Mouse (Mus musculus) stomach, postnatal 0 days (tissue): ENCODE measurements at regions not wholly inside any gene's neighbourhood (a gene's known extent, or its start where the extent isn't known, plus 50 kb on each side); places are given as distances from the start of the nearest gene placed in this dataset.
A peak's percentile ranks its signal among the peaks of the same experiment; 100 is the strongest.

Experiments used
- ATAC-seq: fragments of 200-750 bp; cut with Nextera tagmentation; 2 replicates; pipeline ENCODE4 v1.8.0; 2017; ENCODE audit not compliant: low FRiP score, low TSS enrichment
- DNase-seq: peaks from one replicate; pipeline ENCODE4 v3.0.0-alpha.2; 2016; ENCODE audit warnings: low spot score
- H3K27ac ChIP-seq: fragments of 300-500 bp; sonication (generic); replicated peaks from 2 replicates; pipeline ENCODE4 v1.5.1; 2014; ENCODE audit warnings: mild to moderate bottlenecking, control low read depth
- H3K27me3 ChIP-seq: fragments of 300-500 bp; sonication (generic); 2 replicates; pipeline ENCODE4 v1.6.1; 2014; ENCODE audit warnings: low read length; ENCODE audit not compliant: control insufficient read depth, insufficient read depth
- H3K36me3 ChIP-seq: fragments of 300-500 bp; sonication (generic); 2 replicates; pipeline ENCODE4 v1.6.1; 2014; ENCODE audit warnings: low read length, mixed read lengths; ENCODE audit not compliant: control insufficient read depth, insufficient read depth
- H3K4me1 ChIP-seq: fragments of 300-500 bp; sonication (generic); replicated peaks from 2 replicates; pipeline ENCODE4 v1.6.1; 2014; ENCODE audit warnings: antibody characterized with exemption; ENCODE audit not compliant: control insufficient read depth, insufficient read depth
- H3K4me2 ChIP-seq: fragments of 300-500 bp; sonication (generic); replicated peaks from 2 replicates; pipeline ENCODE4 v1.6.1; 2014; ENCODE audit warnings: low read depth, mild to moderate bottlenecking, control low read depth, moderate library complexity
- H3K4me3 ChIP-seq: fragments of 300-500 bp; sonication (generic); 2 replicates; pipeline ENCODE4 v1.5.1; 2014; ENCODE audit warnings: low read depth, low read length, control low read depth
- H3K9ac ChIP-seq: fragments of 300-500 bp; sonication (generic); 2 replicates; pipeline ENCODE4 v1.6.1; 2014; ENCODE audit warnings: mild to moderate bottlenecking, low read length, control low read depth, mixed read lengths
- H3K9me3 ChIP-seq: fragments of 300-500 bp; sonication (generic); 2 replicates; pipeline ENCODE4 v1.6.1; 2016; ENCODE audit warnings: low read length; ENCODE audit not compliant: control insufficient read depth
- CTCF ChIP-seq: IDR thresholded peaks from 2 replicates; pipeline ENCODE4 v1.5.1; 2016; ENCODE audit warnings: antibody characterized with exemption, low read depth, mild to moderate bottlenecking, moderate library complexity
- EP300 ChIP-seq: optimal IDR thresholded peaks from 2 replicates; pipeline ENCODE3; 2016; ENCODE audit warnings: antibody characterized with exemption
- WGBS: fragments of 180-500 bp; shearing (Covaris S2); extraction: QIAGEN DNeasy Blood & Tissue Kit; methylation state at CpG from one replicate; pipeline ENCODE4 v1.1.7; 2014; 5-methylcytosine and 5-hydroxymethylcytosine counted together

- DNase-seq (no peak), ATAC-seq (no peak)
- H3K27ac ChIP-seq: no peak overlapping the region
- TF ChIP-seq CTCF (no peak), EP300 (no peak)
- H3K9me3 ChIP-seq: no peaks in the 10 kb centered on the region
- 100% methylated on average over 1 of the region's 1 CpGs for WGBS
- no peak overlapping the region for H3K4me2 ChIP-seq
- no peaks in the 10 kb centered on the region for H3K27me3 ChIP-seq
- H3K9ac ChIP-seq: no peak overlapping the region
- H3K36me3 ChIP-seq: no peaks in the 10 kb centered on the region
- no peaks in the 10 kb centered on the region for H3K4me1 ChIP-seq
- no peak overlapping the region for H3K4me3 ChIP-seq
Observed at GRCm38 (mm10) chr10:120726369-120726768, 172.5 kb downstream of the Msrb3 start.

DNA sequence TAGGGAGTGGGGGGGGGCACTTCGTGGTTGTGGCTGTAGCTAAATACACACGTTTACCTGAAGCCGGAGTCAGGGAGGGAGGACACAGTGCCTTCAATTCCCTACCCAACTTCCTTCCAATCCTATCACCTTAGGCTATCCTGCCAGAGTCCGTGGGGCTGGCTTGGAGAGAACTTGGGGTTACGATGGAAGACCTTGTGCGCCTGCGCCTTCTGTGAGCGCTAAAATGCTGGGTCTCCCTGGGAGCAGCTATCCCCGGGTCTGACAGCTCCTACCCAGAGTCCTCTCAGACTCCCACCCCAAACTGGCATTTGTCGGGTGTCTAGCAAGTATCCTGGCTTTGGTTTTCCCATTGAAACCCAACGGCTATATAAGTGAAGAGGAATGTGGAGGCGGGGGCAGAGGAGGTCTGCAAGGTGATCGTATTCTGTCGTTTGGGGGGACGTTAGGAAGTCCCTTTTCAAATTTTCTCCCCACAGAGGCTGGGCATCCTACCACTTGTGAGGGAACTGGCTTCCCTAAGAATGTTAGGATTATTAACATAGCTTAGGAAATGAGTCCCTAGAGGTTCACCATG lies 176.9 kb downstream of the Msrb3 start:
- H3K4me3 ChIP-seq: no peak overlapping the region
- 31% methylated on average over 15 of the region's 15 CpGs for WGBS
- H3K9me3 ChIP-seq: no peaks in the 10 kb centered on the region
- no peak overlapping the region for H3K9ac ChIP-seq
- no peak for TF ChIP-seq CTCF
- no peak for TF ChIP-seq EP300
- H3K4me2 ChIP-seq: no peak overlapping the region; the same call in 1 of the 2 replicates
- no peak overlapping the region for H3K27ac ChIP-seq
- DNase-seq (no peak), ATAC-seq (no peak)
- H3K4me1 ChIP-seq: peaks cover 6% of the 10 kb centered on the region; the same call in 1 of the 2 replicates
- no peaks in the 10 kb centered on the region for H3K27me3 ChIP-seq
- H3K36me3 ChIP-seq: no peaks in the 10 kb centered on the region

GRCm38 (mm10) chr10:120720981-120721380 lies 177.9 kb downstream of the Msrb3 start:
- H3K36me3 ChIP-seq: no peaks in the 10 kb centered on the region
- H3K27me3 ChIP-seq: no peaks in the 10 kb centered on the region
- H3K4me3 ChIP-seq: no peak overlapping the region
- 45% methylated on average over 3 of the region's 3 CpGs for WGBS
- DNase-seq: no peak
- H3K4me1 ChIP-seq: peaks cover 6% of the 10 kb centered on the region; the same call in 1 of the 2 replicates
- no peak for ATAC-seq
- no peak for TF ChIP-seq EP300
- TF ChIP-seq CTCF: no peak
- no peak overlapping the region for H3K9ac ChIP-seq
- no peak overlapping the region for H3K4me2 ChIP-seq
- no peak overlapping the region for H3K27ac ChIP-seq
- no peaks in the 10 kb centered on the region for H3K9me3 ChIP-seq

DNA sequence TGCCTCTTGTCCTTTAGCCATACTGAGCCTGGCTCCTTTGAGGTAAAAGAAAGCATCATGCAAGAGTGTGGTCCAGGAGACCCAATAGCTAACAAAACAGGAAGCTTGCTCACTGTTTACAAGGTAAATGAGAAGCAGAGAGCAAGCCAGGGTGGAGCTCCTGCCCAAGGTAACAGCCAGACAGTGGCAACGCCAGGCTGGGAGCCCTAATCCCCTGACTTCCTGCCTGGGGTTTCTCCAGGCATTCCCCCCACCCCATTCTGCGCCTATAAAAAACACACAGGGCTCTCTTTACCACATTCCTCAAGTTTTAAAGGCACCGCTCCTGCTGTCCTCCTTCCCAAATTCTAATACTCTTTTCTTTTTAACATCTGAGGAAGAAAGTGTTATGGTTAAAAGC lies 178.8 kb downstream of the Msrb3 start:
- Histone ChIP-seq H3K9me3 (no peaks in the 10 kb centered on the region), H3K4me2 (no peak overlapping the region), H3K27me3 (no peaks in the 10 kb centered on the region), H3K36me3 (no peaks in the 10 kb centered on the region), H3K27ac (no peak overlapping the region), H3K9ac (no peak overlapping the region), H3K4me1 (peaks cover 6% of the 10 kb centered on the region; the same call in 1 of the 2 replicates), H3K4me3 (no peak overlapping the region)
- DNase-seq (no peak), ATAC-seq (no peak)
- no peak for TF ChIP-seq EP300
- 25% methylated on average over 3 of the region's 3 CpGs for WGBS

GRCm38 (mm10) chr10:120717159-120717567 lies 181.7 kb downstream of the Msrb3 start:
- Histone ChIP-seq H3K4me3 (no peak overlapping the region), H3K36me3 (no peaks in the 10 kb centered on the region), H3K27ac (peak overlapping the region; percentile 35; the same call in 1 of the 2 replicates), H3K4me1 (peaks cover 6% of the 10 kb centered on the region; the same call in 1 of the 2 replicates), H3K9me3 (no peaks in the 10 kb centered on the region), H3K27me3 (no peaks in the 10 kb centered on the region), H3K9ac (no peak overlapping the region), H3K4me2 (peak overlapping the region; percentile 34; the same call in 1 of the 2 replicates)
- TF ChIP-seq CTCF: no peak
- peak; percentile 87 for TF ChIP-seq EP300
- DNase-seq (peak; percentile 48), ATAC-seq (peak; percentile 92)
- WGBS: 17% methylated on average over 11 of the region's 11 CpGs

DNA sequence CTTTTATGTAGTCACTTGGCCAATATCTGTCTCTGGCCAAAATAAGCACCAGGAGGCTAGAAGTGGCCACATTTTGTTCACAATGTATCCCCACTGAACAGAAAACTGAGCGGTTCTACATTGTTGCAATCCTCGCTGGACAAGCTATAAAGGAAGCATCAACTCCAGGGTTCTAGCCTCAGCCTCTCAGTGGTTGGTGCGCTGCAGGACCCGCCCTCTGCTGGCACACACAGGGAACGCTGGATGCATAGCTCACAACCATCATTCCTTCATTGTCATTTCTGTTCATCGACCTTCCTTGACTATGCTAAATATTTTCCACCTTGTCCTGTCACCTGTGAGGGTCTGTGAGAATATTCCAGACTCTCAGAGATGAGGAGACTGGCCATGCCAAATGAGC lies 182.5 kb downstream of the Msrb3 start:
- 72% methylated on average over 6 of the region's 6 CpGs for WGBS
- no peaks in the 10 kb centered on the region for H3K27me3 ChIP-seq
- no peak for DNase-seq
- no peak overlapping the region for H3K27ac ChIP-seq
- H3K4me3 ChIP-seq: no peak overlapping the region
- H3K9ac ChIP-seq: no peak overlapping the region
- H3K36me3 ChIP-seq: no peaks in the 10 kb centered on the region
- peaks cover 6% of the 10 kb centered on the region; the same call in 1 of the 2 replicates for H3K4me1 ChIP-seq
- no peak for ATAC-seq
- H3K9me3 ChIP-seq: no peaks in the 10 kb centered on the region
- no peak overlapping the region for H3K4me2 ChIP-seq
- TF ChIP-seq EP300 (no peak), CTCF (peak; percentile 56)
